Mouse (Mus musculus) midbrain, embryonic 12.5 days (tissue): ENCODE data around the gene Tmem135. TPM values are rescaled to one million over a fixed set of nuclear protein-coding genes. Genes with fewer than 3 reads are reported as not detected.

ENCODE experiments used
- microRNA-seq: library from miRNA; unstranded; fragments of <30 nt; microRNA quantifications from one replicate; pipeline ENCODE4, GENCODE M21; 2017
- polyA plus RNA-seq: library from polyadenylated mRNA; unstranded; fragments of >200 nt; fragmentation: Nextera tagmentation; extraction: Ambion mirVana; gene quantifications from 2 replicates; pipeline ENCODE4 v1.2.1, GENCODE M21; 2016

The Tmem135 gene
- polyA plus RNA-seq, 1 experiment from 2014 or later, result 19.1 TPM

Small RNA genes within 50 kb of the gene (microRNA-seq; reads per million reads assigned to microRNA genes)
- gene Gm22171 (not detected), gene Gm24659 (not detected)

Other genes with a start within 250 kb of the Tmem135 start
- 2.1 and 2.5 TPM in 2 replicates for gene Fzd4, start 133 bp upstream of the Tmem135 start, polyA plus RNA-seq
- gene Prss23, start 123.0 kb upstream of the Tmem135 start, polyA plus RNA-seq, result 24.6 and 32.1 TPM in 2 replicates
- gene Me3, start 228.2 kb upstream of the Tmem135 start, polyA plus RNA-seq, result 1.1 and 1.7 TPM in 2 replicates